Mouse (Mus musculus) gastrocnemius, postnatal 4 days (tissue): ENCODE measurements around the gene Ptdss2. TPM values are rescaled to one million over a fixed set of nuclear protein-coding genes. Genes with fewer than 3 reads are reported as not detected.

Experiments used
- DNase-seq, 2 experiments: peaks; one replicate each; pipeline ENCODE4 v3.0.0; 2021 to 2022; ENCODE audit warnings: low spot score in 2 of 2, mixed read lengths in 2 of 2
- total RNA-seq, 2 experiments: library from RNA; stranded (reverse); gene quantifications; 2 replicates each; pipeline ENCODE4 v1.2.3; 2021

The Ptdss2 gene
- total RNA-seq, 2 experiments from 2014 or later, result 22.6 to 29.0 TPM

- peak; percentile 77 to 90 for DNase-seq
These were observed 50.2 kb downstream of the Ptdss2 start, which contains the start of gene Rnh1 for GRCm38 (mm10) chr7:141172116-141173006. Rnh1 (minus strand) TSS chr7:141172857.

GRCm38 (mm10) chr7:141173323-141173850, 51.2 kb downstream of the Ptdss2 start:
- no peak for DNase-seq

- DNase-seq, result no peak
These were observed 52.9 kb downstream of the Ptdss2 start for GRCm38 (mm10) chr7:141175068-141175467.

GRCm38 (mm10) chr7:141176173-141176572, 54.0 kb downstream of the Ptdss2 start:
- peak; percentile 68 to 83 for DNase-seq

- no peak for DNase-seq
These were observed 66.0 kb downstream of the Ptdss2 start for GRCm38 (mm10) chr7:141188194-141188593.

- DNase-seq, result no peak
These were observed 66.6 kb downstream of the Ptdss2 start for GRCm38 (mm10) chr7:141188733-141189132.

- no peak for DNase-seq
These were observed 68.0 kb downstream of the Ptdss2 start for GRCm38 (mm10) chr7:141190220-141190619.

- no peak for DNase-seq
These were observed 68.9 kb downstream of the Ptdss2 start for GRCm38 (mm10) chr7:141191036-141191435.

GRCm38 (mm10) chr7:141191796-141192685, 69.9 kb downstream of the Ptdss2 start:
- DNase-seq, result peak in 1 of 2 experiments; percentile 10

GRCm38 (mm10) chr7:141192776-141193347, 70.7 kb downstream of the Ptdss2 start:
- no peak for DNase-seq

GRCm38 (mm10) chr7:141193348-141193856, 71.2 kb downstream of the Ptdss2 start:
- DNase-seq, result peak in 1 of 2 experiments; percentile 58

- peak; percentile 97 to 98 for DNase-seq
These were observed 71.8 kb downstream of the Ptdss2 start, which contains the start of the genes Hras and Lrrc56 for GRCm38 (mm10) chr7:141193948-141194347. Hras (minus strand) TSS chr7:141194005. Lrrc56 (plus strand) TSS chr7:141194157.

- DNase-seq, result no peak
These were observed 72.2 kb downstream of the Ptdss2 start for GRCm38 (mm10) chr7:141194409-141194808.

- DNase-seq, result peak; percentile 67 to 85
These were observed 72.6 kb downstream of the Ptdss2 start for GRCm38 (mm10) chr7:141194830-141195229.

- no peak for DNase-seq
These were observed 73.6 kb downstream of the Ptdss2 start for GRCm38 (mm10) chr7:141195754-141196153.

GRCm38 (mm10) chr7:141196619-141197282, 74.6 kb downstream of the Ptdss2 start:
- DNase-seq, result peak in 1 of 2 experiments; percentile 8

- DNase-seq, result no peak
These were observed 75.9 kb downstream of the Ptdss2 start for GRCm38 (mm10) chr7:141198121-141198520.

GRCm38 (mm10) chr7:141204546-141204945, 82.4 kb downstream of the Ptdss2 start:
- no peak for DNase-seq

GRCm38 (mm10) chr7:141205504-141205903, 83.3 kb downstream of the Ptdss2 start:
- no peak for DNase-seq
